Mouse (Mus musculus): ENCODE measurements at regions not wholly inside any gene's neighbourhood (a gene's known extent, or its start where the extent isn't known, plus 50 kb on each side); places are given as distances from the start of the nearest gene placed in this dataset.

GRCm38 (mm10) chr19:52600410-52600809 lies 336.3 kb downstream of the Ins1 start:
- Histone ChIP-seq H3K4me1 (ENCODE audit: insufficient read depth) (no peaks in the 10 kb centered on the region), H3K4me2 (no peak overlapping the region), H3K9me3 (ENCODE audit: low read depth, low read length) (no peaks in the 10 kb centered on the region), H3K4me3 (ENCODE audit: low read depth, low read length) (no peak overlapping the region), H3K27me3 (ENCODE audit: insufficient read depth, low read length) (no peaks in the 10 kb centered on the region), H3K36me3 (ENCODE audit: insufficient read depth) (no peaks in the 10 kb centered on the region), H3K9ac (no peak overlapping the region), H3K27ac (ENCODE audit: low read depth) (no peak overlapping the region)
- WGBS, result 16% methylated on average over 3 of the region's 3 CpGs
- TF ChIP-seq CTCF (IDR thresholded peaks at IDR 0.05; ENCODE audit: low read depth), result no peak
- ATAC-seq (ENCODE audit: insufficient read depth), result no peak
- no peak for DNase-seq

- Histone ChIP-seq H3K4me3 (ENCODE audit: low read depth, low read length) (no peak overlapping the region), H3K36me3 (ENCODE audit: insufficient read depth) (no peaks in the 10 kb centered on the region), H3K27me3 (ENCODE audit: insufficient read depth, low read length) (no peaks in the 10 kb centered on the region), H3K9ac (no peak overlapping the region), H3K9me3 (ENCODE audit: low read depth, low read length) (no peaks in the 10 kb centered on the region), H3K4me2 (no peak overlapping the region), H3K27ac (ENCODE audit: low read depth) (no peak overlapping the region), H3K4me1 (ENCODE audit: insufficient read depth) (no peaks in the 10 kb centered on the region)
- no peak for ATAC-seq (ENCODE audit: insufficient read depth)
- no peak for TF ChIP-seq CTCF (IDR thresholded peaks at IDR 0.05; ENCODE audit: low read depth)
- WGBS, result 76% methylated on average over 4 of the region's 4 CpGs
- no peak for DNase-seq
These were observed 301.3 kb downstream of the Ins1 start for GRCm38 (mm10) chr19:52565401-52565800.

- 33% methylated on average over 4 of the region's 4 CpGs for WGBS
- no peaks in the 10 kb centered on the region for H3K36me3 ChIP-seq (ENCODE audit: insufficient read depth)
- H3K9ac ChIP-seq, result no peak overlapping the region
- H3K4me3 ChIP-seq (ENCODE audit: low read depth, low read length), result no peak overlapping the region
- no peak for DNase-seq
- H3K4me1 ChIP-seq (ENCODE audit: insufficient read depth), result no peaks in the 10 kb centered on the region
- H3K9me3 ChIP-seq (ENCODE audit: low read depth, low read length), result no peaks in the 10 kb centered on the region
- no peak overlapping the region for H3K27ac ChIP-seq (ENCODE audit: low read depth)
- no peak overlapping the region for H3K4me2 ChIP-seq
- TF ChIP-seq CTCF (IDR thresholded peaks at IDR 0.05; ENCODE audit: low read depth), result no peak
- no peaks in the 10 kb centered on the region for H3K27me3 ChIP-seq (ENCODE audit: insufficient read depth, low read length)
- no peak for ATAC-seq (ENCODE audit: insufficient read depth)
These were observed 270.7 kb downstream of the Ins1 start for GRCm38 (mm10) chr19:52534758-52535157.

GRCm38 (mm10) chr19:52525509-52525908 lies 261.4 kb downstream of the Ins1 start:
- Histone ChIP-seq H3K9ac (no peak overlapping the region), H3K27me3 (ENCODE audit: insufficient read depth, low read length) (no peaks in the 10 kb centered on the region), H3K4me3 (ENCODE audit: low read depth, low read length) (no peak overlapping the region), H3K36me3 (ENCODE audit: insufficient read depth) (no peaks in the 10 kb centered on the region), H3K9me3 (ENCODE audit: low read depth, low read length) (no peaks in the 10 kb centered on the region), H3K4me1 (ENCODE audit: insufficient read depth) (no peaks in the 10 kb centered on the region), H3K4me2 (no peak overlapping the region), H3K27ac (ENCODE audit: low read depth) (no peak overlapping the region)
- no peak for DNase-seq
- no peak for TF ChIP-seq CTCF (IDR thresholded peaks at IDR 0.05; ENCODE audit: low read depth)
- 88% methylated on average over 5 of the region's 5 CpGs for WGBS
- ATAC-seq (ENCODE audit: insufficient read depth), result no peak

GRCm38 (mm10) chr19:52503331-52503730 lies 239.2 kb downstream of the Ins1 start:
- 31% methylated on average over 4 of the region's 4 CpGs for WGBS
- Histone ChIP-seq H3K27ac (ENCODE audit: low read depth) (no peak overlapping the region), H3K4me2 (no peak overlapping the region), H3K9me3 (ENCODE audit: low read depth, low read length) (no peaks in the 10 kb centered on the region), H3K9ac (no peak overlapping the region), H3K27me3 (ENCODE audit: insufficient read depth, low read length) (no peaks in the 10 kb centered on the region), H3K36me3 (ENCODE audit: insufficient read depth) (no peaks in the 10 kb centered on the region), H3K4me1 (ENCODE audit: insufficient read depth) (no peaks in the 10 kb centered on the region), H3K4me3 (ENCODE audit: low read depth, low read length) (no peak overlapping the region)
- TF ChIP-seq CTCF (IDR thresholded peaks at IDR 0.05; ENCODE audit: low read depth), result no peak
- ATAC-seq (ENCODE audit: insufficient read depth), result peak; percentile 83
- peak; percentile 53 for DNase-seq
